ENCODE assay signal across 19 mouse cellular contexts in genomic region chr5:139812398-139813125, GRCm38 (mm10). TPM values are rescaled to one million over a fixed set of nuclear protein-coding genes. Genes with fewer than 3 reads are reported as not detected.
DNase-seq lines count a peak whose midpoint lies in the region; ATAC-seq lines count a peak whose summit lies in the region.
"Had no signal": no experiment of that assay in that cellular context is flagged by ENCODE, and none has a peak within 500 bp of the region (broad histone marks: within the 10 kb centered on the region; RNA-seq: fewer than 3 reads in every experiment).

No protein-coding gene starts in this region.

- intact Hi-C loops in left cerebral cortex, postnatal 10 days (cut with DNase I), result no loop called here

- peaks cover 32% of the 10 kb centered on the region for H3K27me3 ChIP-seq in heart, embryonic 13.5 days (replicated peaks)
- H3K27me3 ChIP-seq in liver, embryonic 13.5 days, result peaks cover 16% of the 10 kb centered on the region

- H3K36me3 ChIP-seq in heart, embryonic 13.5 days, result no peaks in the 10 kb centered on the region
- peaks cover 8% of the 10 kb centered on the region for H3K36me3 ChIP-seq in liver, embryonic 13.5 days
- H3K36me3 ChIP-seq: embryonic facial prominence, embryonic 12.5 days; forebrain, embryonic 12.5 days; hindbrain, embryonic 13.5 days; midbrain, embryonic 15.5 days had no signal

- no peak overlapping the region for H3K27ac ChIP-seq in heart, embryonic 13.5 days (replicated peaks)
- H3K27ac ChIP-seq in liver, embryonic 13.5 days, result peak overlapping the region; percentile 74; the same call in 1 of the 2 replicates
- H3K27ac ChIP-seq: embryonic facial prominence, embryonic 12.5 days; forebrain, embryonic 12.5 days; heart, adult 2 months; hindbrain, embryonic 13.5 days; layer of hippocampus, adult 2 months; midbrain, embryonic 15.5 days had no signal

- 64% methylated on average over 20 of the region's 20 CpGs for WGBS in heart, embryonic 13.5 days
- WGBS in liver, embryonic 13.5 days (ENCODE audit: insufficient replicate concordance), result 69% methylated on average over 20 of the region's 20 CpGs

- H3K9me3 ChIP-seq in heart, embryonic 13.5 days, result no peaks in the 10 kb centered on the region
- peaks cover 10% of the 10 kb centered on the region; the same call in 1 of the 2 replicates for H3K9me3 ChIP-seq in liver, embryonic 13.5 days (replicated peaks)
- H3K9me3 ChIP-seq: embryonic facial prominence, embryonic 12.5 days; forebrain, embryonic 12.5 days; hindbrain, embryonic 13.5 days; midbrain, embryonic 15.5 days had no signal

- H3K4me1 ChIP-seq in heart, embryonic 13.5 days, result peaks cover 26% of the 10 kb centered on the region
- peaks cover 75% of the 10 kb centered on the region for H3K4me1 ChIP-seq in liver, embryonic 13.5 days (replicated peaks)
- H3K4me1 ChIP-seq: embryonic facial prominence, embryonic 12.5 days; forebrain, embryonic 12.5 days; midbrain, embryonic 15.5 days had no signal

- H3K9ac ChIP-seq in heart, embryonic 13.5 days, result no peak overlapping the region
- peak overlapping the region; percentile 59 for H3K9ac ChIP-seq in liver, embryonic 13.5 days
- H3K9ac ChIP-seq: embryonic facial prominence, embryonic 12.5 days; forebrain, embryonic 12.5 days; hindbrain, embryonic 13.5 days; midbrain, embryonic 15.5 days had no signal

- DNase-seq in heart, adult 18-20 months, result no peak
- DNase-seq in spleen, postnatal 10 days (ENCODE audit: low spot score in 2 of 2), result peak; percentile 23 to 26
- no peak for DNase-seq in spleen, adult 12 weeks (ENCODE audit: low spot score)
- no peak for DNase-seq in liver, embryonic 13.5 days
- no peak for DNase-seq in left cerebral cortex, postnatal 10 days (ENCODE audit: extremely low spot score in 1 of 2, low spot score in 2 of 2)
- DNase-seq in neural tube, embryonic 10.5 days (ENCODE audit: extremely low spot score, low spot score), result no peak
- DNase-seq: cerebellum, postnatal 36 days; heart, adult 2 months; lung, postnatal 10 days; right cerebral cortex, postnatal 4 days had no signal

- H3K4me3 ChIP-seq in heart, embryonic 13.5 days, result no peak overlapping the region
- no peak overlapping the region for H3K4me3 ChIP-seq in liver, embryonic 13.5 days (replicated peaks)
- H3K4me3 ChIP-seq: embryonic facial prominence, embryonic 12.5 days; forebrain, embryonic 12.5 days; heart, adult 2 months; hindbrain, embryonic 13.5 days; layer of hippocampus, adult 2 months; midbrain, embryonic 15.5 days had no signal

- no peak for ATAC-seq in heart, embryonic 13.5 days (ENCODE audit: extremely low read depth, insufficient number of reproducible peaks, low FRiP score, low TSS enrichment)
- no peak for ATAC-seq in liver, embryonic 13.5 days (ENCODE audit: low read depth)
- ATAC-seq: activated CD4-positive, CD25-positive, alpha-beta regulatory T cell, adult 4 months; midbrain, embryonic 15.5 days had no signal

- H3K4me2 ChIP-seq in heart, embryonic 13.5 days, result peak overlapping the region; percentile 25; the same call in 1 of the 2 replicates
- H3K4me2 ChIP-seq in liver, embryonic 13.5 days, result peak overlapping the region; percentile 21
- H3K4me2 ChIP-seq: embryonic facial prominence, embryonic 12.5 days; forebrain, embryonic 12.5 days; hindbrain, embryonic 13.5 days; midbrain, embryonic 15.5 days had no signal

RNA-seq across cellular contexts. Expression of gene Tmem184a, which starts 7.2 kb away (rescaled TPM):
- 0.37 and 0.55 TPM in 2 replicates for polyA plus RNA-seq in heart, embryonic 13.5 days (2015; fragmentation: Nextera tagmentation; extraction: Ambion mirVana)
- under 1 TPM; 0.21 to 0.60 TPM for total RNA-seq in heart, adult 18-20 months (2021)
- polyA plus RNA-seq in liver, embryonic 13.5 days (2015; fragmentation: Nextera tagmentation; extraction: Ambion mirVana), result 0.68 and 0.89 TPM in 2 replicates
- under 1 TPM in 1 of 2 experiments, not detected in 1; 0.43 TPM for total RNA-seq in left cerebral cortex, postnatal 10 days (2021)

RNA-seq across cellular contexts. Expression of gene Gm26938, which starts 13.6 kb away (rescaled TPM):
- 0.31 TPM in 1 of 2 replicates, not detected in the other for polyA plus RNA-seq in heart, embryonic 13.5 days (2015; fragmentation: Nextera tagmentation; extraction: Ambion mirVana)
- not detected for total RNA-seq in heart, adult 18-20 months (2021)
- not detected in 2 replicates for polyA plus RNA-seq in liver, embryonic 13.5 days (2015; fragmentation: Nextera tagmentation; extraction: Ambion mirVana)
- not detected for total RNA-seq in left cerebral cortex, postnatal 10 days (2021)
- total RNA-seq: heart, adult 2 months; layer of hippocampus, adult 2 months; left cerebral cortex, postnatal 14 days had no signal
- polyA plus RNA-seq: activated CD4-positive, CD25-positive, alpha-beta regulatory T cell, adult 4 months; embryonic facial prominence, embryonic 12.5 days; forebrain, embryonic 12.5 days; heart, adult 2 months; hindbrain, embryonic 13.5 days; kidney, embryonic 14.5 days; midbrain, embryonic 15.5 days had no signal

RNA-seq across cellular contexts. Expression of gene Psmg3, which starts 14.1 kb away (rescaled TPM):
- 41.3 and 48.0 TPM in 2 replicates for polyA plus RNA-seq in heart, embryonic 13.5 days (2015; fragmentation: Nextera tagmentation; extraction: Ambion mirVana)
- total RNA-seq in heart, adult 18-20 months (2021), result 10 to 100 TPM in 1 of 2 experiments, 1 to 10 TPM in 1; 8.1 to 10.1 TPM
- 68.7 and 70.5 TPM in 2 replicates for polyA plus RNA-seq in liver, embryonic 13.5 days (2015; fragmentation: Nextera tagmentation; extraction: Ambion mirVana)
- total RNA-seq in left cerebral cortex, postnatal 10 days (2021), result 10 to 100 TPM; 18.3 to 18.4 TPM

RNA-seq across cellular contexts. Expression of gene Mafk, which starts 21.2 kb away (rescaled TPM):
- 17.6 and 21.7 TPM in 2 replicates for polyA plus RNA-seq in heart, embryonic 13.5 days (2015; fragmentation: Nextera tagmentation; extraction: Ambion mirVana)
- 10 to 100 TPM; 37.3 to 39.7 TPM for total RNA-seq in heart, adult 18-20 months (2021)
- 41.6 and 44.9 TPM in 2 replicates for polyA plus RNA-seq in liver, embryonic 13.5 days (2015; fragmentation: Nextera tagmentation; extraction: Ambion mirVana)
- total RNA-seq in left cerebral cortex, postnatal 10 days (2021), result 1 to 10 TPM; 7.0 to 7.8 TPM

RNA-seq across cellular contexts. Expression of gene Ints1, which starts 37.1 kb away (rescaled TPM):
- polyA plus RNA-seq in heart, embryonic 13.5 days (2015; fragmentation: Nextera tagmentation; extraction: Ambion mirVana), result 15.6 and 19.1 TPM in 2 replicates
- total RNA-seq in heart, adult 18-20 months (2021), result 10 to 100 TPM; 37.7 to 39.5 TPM
- 12.7 and 13.8 TPM in 2 replicates for polyA plus RNA-seq in liver, embryonic 13.5 days (2015; fragmentation: Nextera tagmentation; extraction: Ambion mirVana)
- total RNA-seq in left cerebral cortex, postnatal 10 days (2021), result 100 to 1,000 TPM in 1 of 2 experiments, 10 to 100 TPM in 1; 93.4 to 106 TPM

Comparison
In these comparisons a context has a peak if more than half of its experiments do, and no peak if none do; other contexts are left out.
1. DNase-seq: peak in spleen, postnatal 10 days (2 of 2); none in heart, adult 18-20 months (0 of 2), spleen, adult 12 weeks (single experiment), liver, embryonic 13.5 days (single experiment), left cerebral cortex, postnatal 10 days (0 of 2) and neural tube, embryonic 10.5 days (single experiment).